Mouse (Mus musculus) C2C12 (cell line): ENCODE results near the gene Fgf8.

Source experiments
- CEBPB ChIP-seq: IDR thresholded peaks from one replicate; pipeline ENCODE4 v1.6.1; 2011; ENCODE audit warnings: low read depth, mild to moderate bottlenecking, control low read depth, moderate library complexity
- CTCF ChIP-seq: IDR thresholded peaks from one replicate; pipeline ENCODE4 v1.5.1; 2011; ENCODE audit not compliant: control insufficient read depth, insufficient read depth, insufficient read length
- FOSL1 ChIP-seq: IDR thresholded peaks from one replicate; pipeline ENCODE4 v1.8.0; 2011; ENCODE audit warnings: mild to moderate bottlenecking, low read length; ENCODE audit not compliant: poor library complexity, insufficient read depth, severe bottlenecking
- MAX ChIP-seq: IDR thresholded peaks from one replicate; pipeline ENCODE4 v1.6.1; 2011; ENCODE audit warnings: mild to moderate bottlenecking, control low read depth
- MYOD1 ChIP-seq: IDR thresholded peaks from one replicate; pipeline ENCODE4 v1.6.1; 2011; ENCODE audit warnings: low read depth; ENCODE audit not compliant: control insufficient read depth, insufficient read length
- MYOG ChIP-seq: IDR thresholded peaks from one replicate; pipeline ENCODE4 v1.6.1; 2011; ENCODE audit not compliant: control insufficient read depth, insufficient read length; ENCODE audit errors: extremely low read depth
- USF1 ChIP-seq: IDR thresholded peaks from one replicate; pipeline ENCODE4 v1.6.1; 2011; ENCODE audit warnings: low read depth, mild to moderate bottlenecking, control low read depth, moderate library complexity

DNA sequence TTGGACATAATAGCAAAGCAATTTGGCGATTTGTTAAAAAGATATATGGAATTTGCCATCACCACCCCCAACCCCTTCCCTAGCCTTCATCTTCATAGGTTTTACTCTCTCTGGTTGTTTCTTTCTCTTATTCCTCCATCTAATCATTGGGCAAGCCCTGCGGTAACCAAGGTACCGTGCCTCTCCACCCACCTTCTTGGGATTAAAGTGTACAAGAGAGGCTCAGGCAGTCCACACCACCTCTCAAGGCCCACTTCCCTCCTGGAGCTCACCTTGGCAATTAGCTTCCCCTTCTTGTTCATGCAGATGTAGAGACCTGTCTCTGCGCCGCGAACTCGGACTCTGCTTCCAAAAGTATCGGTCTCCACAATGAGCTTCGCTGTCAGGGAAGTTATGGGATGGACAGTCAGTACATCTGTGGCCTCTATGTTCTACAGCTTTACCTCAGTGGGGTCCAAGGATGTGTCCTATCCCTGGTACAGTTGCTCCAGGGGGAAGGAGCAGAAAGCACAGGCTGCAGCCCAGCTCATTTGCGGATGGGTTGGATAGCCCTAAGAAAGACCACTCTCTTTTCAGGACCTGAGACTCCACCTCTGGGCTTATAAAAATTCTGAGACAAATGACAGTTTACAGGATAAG lies 4.8 kb downstream of the Fgf8 start:
- TF ChIP-seq CTCF (no peak), MYOD1 (no peak), USF1 (no peak), CEBPB (no peak), MAX (no peak), MYOG (no peak), FOSL1 (no peak)
